Mouse (Mus musculus) neural tube, embryonic 11.5 days (tissue): ENCODE results near the gene Igfbp2. TPM values are rescaled to one million over a fixed set of nuclear protein-coding genes. Genes with fewer than 3 reads are reported as not detected.

Experiments used
- ATAC-seq: fragments of 200-750 bp; cut with Nextera tagmentation; 2 replicates; pipeline ENCODE4 v1.8.0; 2017; ENCODE audit warnings: moderate number of reproducible peaks, mild to moderate bottlenecking, moderate TSS enrichment, moderate library complexity; ENCODE audit not compliant: insufficient read depth, low FRiP score, low TSS enrichment
- DNase-seq: peaks from one replicate; pipeline ENCODE4 v3.0.0-alpha.2; 2015; ENCODE audit warnings: low spot score
- H3K27ac ChIP-seq: fragments of 300-500 bp; sonication (generic); 2 replicates; pipeline ENCODE4 v1.5.1; 2014; ENCODE audit warnings: low read depth, mild to moderate bottlenecking, low read length
- H3K27me3 ChIP-seq: fragments of 300-500 bp; sonication (generic); 2 replicates; pipeline ENCODE4 v1.6.1; 2014; ENCODE audit warnings: mild to moderate bottlenecking, low read length, mixed read lengths; ENCODE audit not compliant: control insufficient read depth, insufficient read depth
- H3K36me3 ChIP-seq: fragments of 300-500 bp; sonication (generic); 2 replicates; pipeline ENCODE4 v1.6.1; 2014; ENCODE audit warnings: mild to moderate bottlenecking, low read length, moderate library complexity, mixed read lengths; ENCODE audit not compliant: control insufficient read depth, insufficient read depth
- H3K4me1 ChIP-seq: fragments of 300-500 bp; sonication (generic); 2 replicates; pipeline ENCODE4 v1.6.1; 2014; ENCODE audit warnings: low read length, mixed read lengths; ENCODE audit not compliant: control insufficient read depth, insufficient read depth
- H3K4me2 ChIP-seq: fragments of 300-500 bp; sonication (generic); 2 replicates; pipeline ENCODE4 v1.6.1; 2014; ENCODE audit warnings: low read depth, mild to moderate bottlenecking, moderate library complexity
- H3K4me3 ChIP-seq: fragments of 300-500 bp; sonication (generic); 2 replicates; pipeline ENCODE4 v1.5.1; 2014; ENCODE audit warnings: low read depth, low read length
- H3K9ac ChIP-seq: fragments of 300-500 bp; sonication (generic); 2 replicates; pipeline ENCODE4 v1.6.1; 2014; ENCODE audit warnings: mild to moderate bottlenecking, low read length
- H3K9me3 ChIP-seq: fragments of 300-500 bp; sonication (generic); 2 replicates; pipeline ENCODE4 v1.6.1; 2016; ENCODE audit warnings: low read length; ENCODE audit not compliant: control insufficient read depth
- WGBS: fragments of 180-500 bp; shearing (Covaris S2); extraction: QIAGEN DNeasy Blood & Tissue Kit; methylation state at CpG from one replicate; pipeline ENCODE4 v1.1.7; 2014; 5-methylcytosine and 5-hydroxymethylcytosine counted together
- polyA plus RNA-seq: library from polyadenylated mRNA; unstranded; fragments of >200 nt; fragmentation: Nextera tagmentation; extraction: Ambion mirVana; gene quantifications from 2 replicates; pipeline ENCODE4 v1.2.1, GENCODE M21; 2014

The Igfbp2 gene
- polyA plus RNA-seq, 1 experiment from 2014 or later = 422 TPM

DNA sequence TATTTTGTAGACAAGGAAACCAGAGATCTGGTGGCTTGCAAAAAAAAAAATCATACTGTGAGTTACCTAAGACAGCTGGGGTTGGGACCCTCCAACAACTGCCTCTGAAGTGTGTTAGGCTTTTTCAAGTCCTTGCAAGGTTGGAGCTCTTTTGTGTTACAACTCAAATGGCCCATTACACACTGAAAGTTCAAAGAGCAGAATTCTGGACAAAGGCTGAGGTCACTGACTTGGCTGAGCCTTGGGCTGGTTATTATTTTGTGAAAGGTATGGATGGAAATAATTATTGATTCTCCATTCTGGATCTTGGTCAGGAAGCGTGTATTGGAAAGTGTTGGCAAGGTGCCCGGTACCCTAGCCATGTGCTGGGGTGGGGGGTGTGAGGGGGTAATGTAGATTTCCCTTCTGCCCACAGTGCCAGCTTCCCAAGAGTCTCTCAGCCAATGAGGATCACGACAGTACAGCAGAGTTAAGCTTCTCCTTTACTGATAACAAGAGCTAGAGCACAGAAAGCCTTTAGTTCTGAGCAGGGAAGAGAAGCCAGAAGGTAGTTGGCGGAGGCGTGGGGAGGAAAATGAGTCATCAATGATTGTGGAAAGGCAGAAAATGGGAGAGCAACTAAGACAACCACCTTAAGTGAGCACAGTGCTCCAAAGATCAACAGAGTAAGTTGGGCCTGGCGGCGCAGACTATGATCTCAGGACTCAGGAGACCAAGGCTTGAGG, 14.2 kb upstream of the Igfbp2 start:
- no peaks in the 10 kb centered on the region for H3K27me3 ChIP-seq
- H3K4me2 ChIP-seq = no peak overlapping the region
- ATAC-seq (no peak), DNase-seq (no peak)
- no peak overlapping the region for H3K27ac ChIP-seq
- H3K9me3 ChIP-seq = no peaks in the 10 kb centered on the region
- 94% methylated on average over 7 of the region's 7 CpGs for WGBS
- H3K4me1 ChIP-seq = peaks cover 11% of the 10 kb centered on the region
- H3K4me3 ChIP-seq = no peak overlapping the region
- H3K9ac ChIP-seq = no peak overlapping the region
- H3K36me3 ChIP-seq = no peaks in the 10 kb centered on the region

DNA sequence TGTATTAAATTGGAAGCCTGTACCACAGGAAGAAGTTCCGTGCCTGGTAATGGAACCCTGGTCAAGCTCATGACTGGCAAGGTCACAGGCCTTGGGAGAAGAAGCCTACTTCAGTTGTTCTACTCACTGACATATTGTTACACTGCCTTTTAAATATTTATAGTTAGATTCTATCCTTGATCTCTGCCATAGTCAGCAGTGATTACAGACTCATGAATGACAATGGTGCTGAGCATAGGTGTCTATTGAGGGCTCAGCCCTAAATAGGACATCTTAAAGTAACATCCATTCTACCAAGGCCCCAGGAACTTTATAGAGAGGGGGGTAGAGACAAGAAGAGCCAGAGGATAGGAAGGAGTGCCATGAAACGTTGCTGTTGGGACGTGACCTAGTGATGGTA, 13.2 kb upstream of the Igfbp2 start:
- no peaks in the 10 kb centered on the region for H3K36me3 ChIP-seq
- no peaks in the 10 kb centered on the region for H3K9me3 ChIP-seq
- H3K4me1 ChIP-seq = peaks cover 7% of the 10 kb centered on the region; the same call in 1 of the 2 replicates
- no peak overlapping the region for H3K9ac ChIP-seq
- H3K4me3 ChIP-seq = no peak overlapping the region
- no peak overlapping the region for H3K27ac ChIP-seq
- no peaks in the 10 kb centered on the region for H3K27me3 ChIP-seq
- ATAC-seq (no peak), DNase-seq (no peak)
- no peak overlapping the region for H3K4me2 ChIP-seq
- WGBS = 93% methylated on average over 3 of the region's 3 CpGs

DNA sequence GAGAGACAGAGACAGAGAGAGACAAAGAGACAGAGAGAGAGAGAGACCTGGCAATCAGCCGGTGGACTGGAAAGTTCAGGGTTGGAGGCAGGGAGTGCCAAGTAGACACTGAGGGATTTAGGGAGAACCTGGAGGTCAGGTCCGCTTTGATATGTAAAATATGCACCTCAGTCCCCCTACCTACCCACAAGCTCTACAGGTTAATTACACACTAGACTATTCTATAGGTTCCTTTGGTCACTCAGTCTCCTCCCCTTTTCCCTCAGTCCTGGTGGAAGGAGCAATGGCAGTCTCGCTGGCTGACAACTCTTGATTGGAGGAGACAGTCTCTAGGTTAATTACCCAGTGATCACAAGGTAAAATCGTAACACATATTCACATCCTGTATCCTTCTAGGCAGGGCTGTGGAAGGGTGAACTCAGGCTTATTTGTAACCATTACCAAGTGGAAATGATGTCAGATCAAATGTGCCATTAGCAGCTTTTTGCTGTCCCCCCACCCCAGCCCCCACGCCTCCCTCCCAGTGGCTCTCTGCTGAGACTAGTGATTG, 11.1 kb upstream of the Igfbp2 start:
- no peaks in the 10 kb centered on the region for H3K9me3 ChIP-seq
- H3K4me3 ChIP-seq = no peak overlapping the region
- WGBS = 36% methylated on average over 5 of the region's 5 CpGs
- no peak overlapping the region; the same call in 1 of the 2 replicates for H3K9ac ChIP-seq
- no peak overlapping the region for H3K27ac ChIP-seq
- H3K4me1 ChIP-seq = 0 out of 2 replicates have a peak, but pooled peaks cover 6% of the 10 kb centered on the region
- ATAC-seq (peak; percentile 9; the same call in 1 of the 2 replicates), DNase-seq (no peak)
- no peak overlapping the region for H3K4me2 ChIP-seq
- no peaks in the 10 kb centered on the region for H3K36me3 ChIP-seq
- no peaks in the 10 kb centered on the region for H3K27me3 ChIP-seq

DNA sequence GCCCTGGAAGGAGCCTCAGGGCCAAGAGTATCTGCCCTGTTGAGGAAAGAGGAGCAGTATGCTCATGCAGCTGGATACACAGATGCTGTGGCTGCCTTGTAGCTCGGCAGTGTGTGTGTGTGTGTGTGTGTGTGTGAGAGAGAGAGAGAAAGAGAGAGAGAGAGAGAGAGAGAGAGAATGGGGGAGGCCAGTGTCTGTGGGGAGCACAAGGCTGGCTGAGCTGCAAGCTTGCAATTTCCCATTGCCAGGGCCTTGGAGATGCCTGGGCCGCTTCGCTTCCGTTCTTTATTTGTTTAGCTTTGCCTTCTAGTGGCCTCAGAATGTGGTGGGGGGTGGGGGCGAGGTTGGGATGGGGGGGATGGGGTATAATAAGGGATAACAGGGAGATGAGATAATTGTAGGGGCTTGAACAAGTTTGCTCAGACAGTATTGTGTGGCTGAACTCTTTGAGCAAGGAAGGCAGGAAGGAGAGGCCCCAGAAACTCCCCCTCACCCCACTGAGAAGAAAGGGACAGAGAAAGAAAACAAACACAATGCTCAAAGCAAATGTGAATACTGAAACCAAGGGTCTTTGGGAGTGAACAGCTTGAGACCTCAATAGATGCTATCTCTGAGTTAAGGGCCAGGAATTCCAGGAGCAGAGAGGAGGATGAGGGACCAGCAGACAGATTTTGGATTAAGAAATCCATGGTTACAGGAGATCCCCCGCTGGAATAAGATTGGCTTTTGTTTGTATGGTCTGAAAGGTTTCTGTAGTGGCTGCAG, 10.5 kb upstream of the Igfbp2 start:
- no peaks in the 10 kb centered on the region for H3K27me3 ChIP-seq
- no peak overlapping the region; the same call in 1 of the 2 replicates for H3K9ac ChIP-seq
- 6% methylated on average over 6 of the region's 6 CpGs for WGBS
- DNase-seq = no peak
- 0 out of 2 replicates have a peak, but pooled peaks cover 6% of the 10 kb centered on the region for H3K4me1 ChIP-seq
- H3K9me3 ChIP-seq = no peaks in the 10 kb centered on the region
- ATAC-seq = peak; percentile 16; the same call in 1 of the 2 replicates
- no peak overlapping the region for H3K27ac ChIP-seq
- no peak overlapping the region for H3K4me2 ChIP-seq
- H3K36me3 ChIP-seq = no peaks in the 10 kb centered on the region
- no peak overlapping the region for H3K4me3 ChIP-seq

DNA sequence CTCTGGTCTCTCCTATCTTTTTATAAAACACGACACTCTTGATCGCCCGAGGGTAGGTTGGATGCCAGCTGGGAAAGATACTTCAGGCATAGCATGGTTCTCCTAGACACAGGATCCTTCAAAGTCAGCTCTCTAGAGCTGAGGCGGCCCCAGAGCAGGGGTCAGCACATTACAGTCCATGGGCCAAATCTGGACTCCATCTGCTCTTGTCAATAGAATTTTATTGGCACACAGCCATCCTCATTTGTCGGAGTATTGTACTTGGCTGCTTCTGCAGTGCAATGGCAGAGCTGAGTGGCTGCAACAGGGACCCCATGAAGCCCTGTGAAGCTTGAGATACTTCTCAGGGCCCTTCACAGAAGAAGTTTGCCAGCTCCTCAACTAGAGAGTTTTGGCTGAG, 9.1 kb upstream of the Igfbp2 start:
- Histone ChIP-seq H3K27ac (no peak overlapping the region), H3K27me3 (no peaks in the 10 kb centered on the region)

DNA sequence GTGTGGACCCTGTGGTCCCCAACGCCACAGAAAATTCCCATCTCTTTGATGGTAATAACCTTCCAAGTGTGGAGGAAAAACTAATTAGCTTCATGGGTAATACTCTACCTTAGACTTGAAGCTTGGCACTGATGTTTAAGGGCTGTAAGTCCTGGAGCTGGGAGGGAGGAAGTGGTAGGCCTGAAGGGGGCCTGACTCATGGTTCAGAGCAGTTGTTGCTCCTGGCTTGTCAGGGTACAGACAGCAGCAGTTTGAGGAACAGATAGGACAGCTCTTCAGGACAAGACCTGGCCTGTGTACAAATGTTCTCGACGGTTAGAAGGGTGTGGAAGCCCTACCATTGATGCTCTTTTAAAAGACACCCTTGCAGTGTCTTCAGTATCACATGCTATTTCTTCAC, 8.7 kb upstream of the Igfbp2 start:
- no peaks in the 10 kb centered on the region for H3K9me3 ChIP-seq
- no peaks in the 10 kb centered on the region for H3K27me3 ChIP-seq
- DNase-seq = no peak
- ATAC-seq = no peak
- H3K4me2 ChIP-seq = no peak overlapping the region
- WGBS = 93% methylated on average over 3 of the region's 3 CpGs
- H3K36me3 ChIP-seq = no peaks in the 10 kb centered on the region
- H3K9ac ChIP-seq = no peak overlapping the region
- H3K27ac ChIP-seq = no peak overlapping the region
- 0 out of 2 replicates have a peak, but pooled peaks cover 6% of the 10 kb centered on the region for H3K4me1 ChIP-seq
- H3K4me3 ChIP-seq = no peak overlapping the region

More for the DNA sequence above, 9.1 kb upstream of the Igfbp2 start:
- H3K36me3 ChIP-seq = no peaks in the 10 kb centered on the region
- no peak overlapping the region for H3K4me3 ChIP-seq
- DNase-seq = no peak
- WGBS = 54% methylated on average over 5 of the region's 5 CpGs
- H3K9ac ChIP-seq = no peak overlapping the region
- 0 out of 2 replicates have a peak, but pooled peaks cover 6% of the 10 kb centered on the region for H3K4me1 ChIP-seq
- ATAC-seq = no peak
- H3K9me3 ChIP-seq = no peaks in the 10 kb centered on the region
- no peak overlapping the region for H3K4me2 ChIP-seq

DNA sequence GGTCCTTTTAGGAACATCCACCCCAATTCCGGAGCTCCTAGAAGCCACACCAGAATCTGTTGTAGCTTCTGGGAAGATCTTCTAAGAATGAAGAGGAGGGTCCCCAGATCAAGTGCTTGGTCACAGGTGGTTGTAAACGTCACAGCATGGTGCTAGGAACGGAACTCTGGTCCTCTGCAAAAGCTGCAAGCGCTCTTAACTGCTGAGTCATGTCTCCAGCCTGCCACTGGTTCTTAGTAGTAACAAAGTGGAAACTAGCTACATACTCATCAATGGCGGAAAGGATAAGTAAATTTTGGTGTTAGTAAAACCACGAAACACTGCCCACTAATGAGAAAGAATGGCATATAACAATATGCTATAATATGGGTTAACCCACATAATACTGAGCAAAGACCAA, 4.3 kb upstream of the Igfbp2 start:
- WGBS = 90% methylated on average over 6 of the region's 6 CpGs
- Histone ChIP-seq H3K4me2 (no peak overlapping the region), H3K4me1 (0 out of 2 replicates have a peak, but pooled peaks cover 2% of the 10 kb centered on the region), H3K27me3 (no peaks in the 10 kb centered on the region), H3K27ac (no peak overlapping the region), H3K36me3 (no peaks in the 10 kb centered on the region), H3K9me3 (no peaks in the 10 kb centered on the region), H3K4me3 (no peak overlapping the region), H3K9ac (no peak overlapping the region)
- DNase-seq (no peak), ATAC-seq (no peak)

DNA sequence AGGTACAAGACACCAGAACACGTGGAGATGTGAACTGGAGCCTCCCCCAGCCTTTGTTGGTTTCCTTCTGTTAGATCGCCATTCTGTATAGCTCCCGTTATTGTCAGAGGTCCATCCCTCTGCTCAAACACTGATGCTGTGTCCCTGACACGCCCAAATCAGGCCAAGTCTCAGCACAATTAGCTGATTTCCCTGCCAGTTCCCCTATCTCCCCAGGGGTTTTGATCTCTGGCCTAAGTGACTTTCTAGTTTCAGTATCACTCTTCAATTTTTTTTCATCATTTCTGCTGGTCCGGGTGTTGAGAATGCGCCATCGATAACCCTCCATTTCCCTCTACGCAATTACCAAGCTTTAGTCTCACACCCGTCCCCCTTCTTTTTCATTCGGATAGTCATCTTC, 1.4 kb upstream of the Igfbp2 start:
- Histone ChIP-seq H3K4me3 (no peak overlapping the region), H3K9ac (no peak overlapping the region), H3K4me2 (no peak overlapping the region), H3K9me3 (no peaks in the 10 kb centered on the region), H3K27me3 (no peaks in the 10 kb centered on the region), H3K27ac (no peak overlapping the region), H3K4me1 (peaks cover 13% of the 10 kb centered on the region), H3K36me3 (no peaks in the 10 kb centered on the region)
- DNase-seq (no peak), ATAC-seq (no peak)
- WGBS = 57% methylated on average over 10 of the region's 10 CpGs
